Mouse (Mus musculus) bone marrow, adult 2 months (tissue): Measurements from ENCODE around the gene Cela3b.

Experiments used
- CTCF ChIP-seq: fragments of 200-500 bp; IDR thresholded peaks from 2 replicates; pipeline ENCODE4 v1.5.1; 2011; ENCODE audit warnings: low read length, control low read depth; ENCODE audit not compliant: control insufficient read depth, insufficient read depth
- POLR2A ChIP-seq: fragments of 200-500 bp; IDR thresholded peaks from 2 replicates; pipeline ENCODE4 v1.6.1; 2011; ENCODE audit warnings: low read depth, mild to moderate bottlenecking, control low read depth, low read length, borderline replicate concordance; ENCODE audit not compliant: control insufficient read depth

- TF ChIP-seq CTCF: no peak
- no peak for TF ChIP-seq POLR2A
Observed at GRCm38 (mm10) chr4:137387482-137388058, 42.8 kb downstream of the Cela3b start.
